Mouse (Mus musculus): Measurements from ENCODE around the gene Tmem184b.

Tmem184b gene

GRCm38 (mm10) chr15:79342641-79343337, 60.6 kb downstream of the Tmem184b start:
- DNase-seq (ENCODE audit: low read depth, low spot score) = no peak

GRCm38 (mm10) chr15:79338978-79339377, 64.4 kb downstream of the Tmem184b start:
- no peak for DNase-seq (ENCODE audit: low read depth, low spot score)

DNA sequence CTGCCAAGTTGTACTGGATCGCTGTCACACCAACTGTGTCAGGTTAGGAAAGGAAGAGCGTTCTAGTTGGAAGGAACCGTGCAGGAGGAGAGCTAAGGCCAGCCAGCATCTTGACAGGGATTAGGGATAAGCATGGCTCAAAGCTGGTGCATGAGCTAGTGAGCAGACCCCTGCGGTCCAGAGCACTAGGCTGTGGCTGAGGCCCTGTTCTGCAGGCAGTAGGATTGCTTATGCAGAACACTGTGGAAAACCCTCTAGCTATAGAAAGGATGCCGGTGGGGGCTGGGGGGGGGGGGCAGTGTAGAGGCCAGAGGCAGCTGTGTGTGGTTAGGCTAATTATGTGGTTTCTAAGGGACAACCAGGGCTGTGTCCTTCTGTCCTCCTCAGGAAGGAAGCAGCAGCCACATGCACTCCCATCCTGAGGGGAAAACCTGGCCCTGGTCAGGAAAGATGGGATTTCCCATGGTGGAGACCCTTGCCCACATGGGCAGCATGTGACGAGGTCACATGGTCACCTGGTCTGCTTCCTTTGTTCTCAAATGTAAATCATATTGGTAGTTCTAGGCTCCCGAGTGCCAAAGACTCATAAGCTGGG, 68.2 kb downstream of the Tmem184b start:
- no peak for DNase-seq (ENCODE audit: low read depth, low spot score)

- no peak for DNase-seq (ENCODE audit: low read depth, low spot score)
Observed at GRCm38 (mm10) chr15:79333409-79333808, 70.0 kb downstream of the Tmem184b start.

GRCm38 (mm10) chr15:79330521-79330920, 72.8 kb downstream of the Tmem184b start:
- no peak for DNase-seq (ENCODE audit: low read depth, low spot score)

DNA sequence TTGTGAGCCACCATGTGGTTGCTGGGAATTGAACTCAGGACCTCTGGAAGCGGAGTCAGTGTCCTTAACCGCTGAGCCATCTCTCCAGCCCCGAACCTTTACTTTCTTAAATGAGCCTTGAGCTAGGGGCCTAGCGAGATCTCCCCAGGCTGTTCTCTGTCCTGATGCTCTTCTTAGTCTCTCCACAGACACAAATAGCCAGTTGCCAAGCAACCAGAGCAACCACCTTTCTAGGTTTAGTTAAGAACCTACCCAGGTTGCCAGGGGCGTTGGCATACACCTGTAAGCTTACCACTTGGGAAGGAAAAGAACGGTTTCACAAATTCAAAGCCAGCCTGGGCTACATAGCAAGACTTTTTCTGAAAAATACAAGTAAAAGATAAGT, 73.4 kb downstream of the Tmem184b start:
- DNase-seq (ENCODE audit: low read depth, low spot score) = no peak

DNA sequence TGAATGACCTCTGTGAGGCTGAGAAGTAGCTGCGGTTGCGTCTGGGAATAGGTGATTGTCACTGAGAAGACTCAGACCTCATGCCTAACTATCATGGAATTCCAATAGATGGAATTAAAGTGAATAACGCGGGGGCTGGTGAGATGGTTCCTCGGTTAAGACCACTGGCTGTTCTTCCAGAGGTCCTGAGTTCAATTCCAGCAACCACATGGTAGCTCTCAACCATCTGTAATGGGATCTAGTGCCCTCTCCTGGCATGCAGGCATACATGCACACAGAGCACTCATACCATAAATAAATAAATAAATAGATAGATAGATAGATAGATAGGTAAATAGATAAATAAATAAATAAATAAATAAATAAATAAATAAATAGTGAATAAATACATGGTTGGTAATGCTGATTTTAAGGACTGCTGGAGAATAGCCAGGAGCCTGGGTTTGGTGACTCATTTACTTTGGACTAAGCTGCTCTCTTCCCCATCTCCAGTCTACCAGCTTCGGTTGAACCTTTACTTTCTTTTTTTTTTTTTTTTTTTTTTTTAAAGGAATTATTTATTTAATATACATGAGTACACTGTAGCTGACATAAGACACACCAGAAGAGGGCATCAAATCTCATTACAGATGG, 73.9 kb downstream of the Tmem184b start:
- no peak for DNase-seq (ENCODE audit: low read depth, low spot score)

DNA sequence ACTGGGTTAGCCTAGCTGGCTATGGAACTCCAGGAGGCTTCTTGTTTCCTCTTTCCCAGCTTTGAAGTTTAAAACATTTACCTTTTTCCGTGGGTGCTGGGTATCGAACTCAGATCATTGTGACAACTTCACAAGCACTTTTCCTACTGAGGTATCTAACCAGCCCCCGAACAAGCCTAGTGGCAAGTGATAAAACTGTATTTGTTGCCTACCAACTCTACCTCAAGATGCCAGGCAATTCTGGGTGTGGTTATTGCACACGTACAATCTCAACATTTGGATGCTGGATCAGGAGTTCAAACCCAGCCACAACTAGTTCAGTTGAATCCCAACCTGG, 74.5 kb downstream of the Tmem184b start:
- DNase-seq (ENCODE audit: low read depth, low spot score) = no peak

DNA sequence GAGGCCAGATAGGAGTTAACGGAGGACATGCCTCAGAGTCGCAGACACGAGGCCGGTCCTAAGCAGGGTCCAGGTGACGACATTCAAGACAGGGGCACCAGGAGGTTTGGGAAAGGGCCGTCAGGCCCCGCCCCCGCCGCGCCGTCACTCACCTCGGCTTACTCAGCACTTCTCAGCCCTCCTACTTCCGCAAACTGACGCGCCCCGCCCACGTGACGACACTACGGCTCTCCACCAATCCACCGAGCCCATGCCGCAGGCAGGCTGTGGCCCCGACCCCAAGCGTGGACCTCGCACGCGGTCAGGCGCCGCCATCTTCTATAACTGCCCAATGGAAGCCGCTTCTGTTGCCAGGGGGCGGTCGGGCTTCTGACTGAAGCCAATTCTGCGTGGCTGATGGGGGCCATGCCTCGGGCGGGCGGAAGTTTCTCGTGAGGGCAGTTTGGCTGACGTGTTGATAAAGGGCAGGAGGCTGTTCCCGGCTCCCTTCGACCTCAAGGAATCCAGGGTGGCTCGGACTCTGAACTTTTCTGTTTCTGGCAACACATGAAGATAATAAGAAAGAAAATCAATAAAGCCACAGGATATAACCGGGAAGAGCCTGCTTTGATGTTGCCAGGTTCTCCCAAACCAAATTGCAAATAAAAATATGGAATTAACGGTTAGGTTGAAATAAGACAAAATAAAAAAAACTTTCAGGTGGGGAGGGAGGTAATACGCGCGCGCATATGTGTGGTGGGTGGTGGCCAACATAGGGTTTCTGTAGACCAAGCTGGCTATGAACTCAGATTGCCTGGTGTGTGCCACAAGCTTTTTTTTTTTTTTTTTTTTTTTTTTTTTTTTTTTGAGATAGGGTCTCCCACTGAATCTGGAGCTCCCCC, 75.1 kb downstream of the Tmem184b start, which contains the start of gene Pla2g6:
Pla2g6 (minus strand) TSS at position 333 of the 881 bp plus-strand sequence.
- DNase-seq (ENCODE audit: low read depth, low spot score) = peak; percentile 99

DNA sequence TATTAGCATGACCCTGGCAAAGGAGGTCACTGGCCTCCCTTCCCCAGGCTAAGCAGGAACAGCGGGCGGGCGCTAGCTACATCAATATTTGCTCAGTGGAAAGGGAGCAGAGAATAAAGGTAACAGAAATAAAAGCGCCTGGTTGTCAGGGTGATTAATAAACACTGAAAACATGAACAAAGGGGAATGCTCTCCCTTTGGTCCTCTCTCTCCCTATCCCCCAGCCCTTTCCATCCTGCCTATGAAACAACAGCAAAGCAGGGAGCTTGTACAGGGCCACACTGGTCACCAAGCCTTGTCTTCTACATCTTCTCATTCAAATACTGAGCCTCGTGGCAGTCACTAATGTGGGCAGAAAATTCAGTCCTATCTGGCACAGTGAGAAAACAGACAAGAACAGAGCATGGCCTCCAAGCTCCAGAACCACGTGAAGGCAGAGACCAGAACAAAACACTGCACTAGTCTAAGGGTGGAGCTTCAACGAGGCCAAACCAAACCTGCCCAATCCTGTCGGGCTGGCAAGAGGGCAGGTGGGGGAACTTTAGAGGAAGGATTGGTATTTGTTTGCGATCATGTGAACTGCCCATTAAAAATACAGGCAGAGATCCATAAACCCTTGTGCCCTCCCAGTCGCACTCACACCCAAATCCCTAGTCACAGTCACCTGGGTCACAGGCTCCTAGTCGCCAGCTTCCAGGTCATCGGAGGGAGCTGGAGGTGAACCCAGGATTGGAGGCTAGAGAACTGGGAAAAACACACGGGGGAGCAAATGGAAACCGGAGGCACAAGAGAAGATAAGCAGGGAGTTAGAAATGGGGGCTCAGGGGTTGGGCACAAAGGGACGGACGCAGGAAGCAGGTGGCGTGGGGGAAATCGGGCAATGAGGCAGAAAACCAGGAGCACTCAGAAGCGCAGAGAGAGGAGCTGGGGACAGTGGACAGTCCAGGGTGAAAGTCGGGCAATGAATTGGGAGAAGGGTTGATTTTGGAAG, 76.1 kb downstream of the Tmem184b start:
- no peak for DNase-seq (ENCODE audit: low read depth, low spot score)

GRCm38 (mm10) chr15:79326264-79326663, 77.1 kb downstream of the Tmem184b start:
- DNase-seq (ENCODE audit: low read depth, low spot score) = no peak

- DNase-seq (ENCODE audit: low read depth, low spot score) = no peak
Observed at GRCm38 (mm10) chr15:79325742-79326141, 77.6 kb downstream of the Tmem184b start.

DNA sequence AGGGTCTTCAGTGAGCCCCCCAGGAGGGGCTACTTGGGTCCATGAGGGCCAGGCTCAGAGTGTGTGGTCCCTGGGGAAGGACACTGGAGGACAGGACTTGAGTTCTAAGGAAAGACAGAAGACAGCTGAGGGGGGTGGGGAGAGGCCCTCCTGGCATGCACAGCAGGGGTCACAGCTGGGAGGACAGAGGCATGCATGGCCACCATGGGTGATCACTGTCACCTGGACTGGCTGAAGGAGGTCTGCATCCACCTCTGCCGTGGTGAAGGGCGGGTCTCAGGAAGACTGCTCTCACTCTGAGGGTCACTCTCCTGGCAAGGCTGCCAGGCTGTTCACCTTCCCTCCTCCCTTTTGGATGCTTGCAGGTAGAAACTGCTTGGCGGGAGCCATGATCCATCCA, 79.0 kb downstream of the Tmem184b start:
- DNase-seq (ENCODE audit: low read depth, low spot score) = no peak

GRCm38 (mm10) chr15:79323791-79324155, 79.6 kb downstream of the Tmem184b start:
- DNase-seq (ENCODE audit: low read depth, low spot score) = no peak

GRCm38 (mm10) chr15:79322991-79323790, 80.2 kb downstream of the Tmem184b start:
- DNase-seq (ENCODE audit: low read depth, low spot score) = no peak

DNA sequence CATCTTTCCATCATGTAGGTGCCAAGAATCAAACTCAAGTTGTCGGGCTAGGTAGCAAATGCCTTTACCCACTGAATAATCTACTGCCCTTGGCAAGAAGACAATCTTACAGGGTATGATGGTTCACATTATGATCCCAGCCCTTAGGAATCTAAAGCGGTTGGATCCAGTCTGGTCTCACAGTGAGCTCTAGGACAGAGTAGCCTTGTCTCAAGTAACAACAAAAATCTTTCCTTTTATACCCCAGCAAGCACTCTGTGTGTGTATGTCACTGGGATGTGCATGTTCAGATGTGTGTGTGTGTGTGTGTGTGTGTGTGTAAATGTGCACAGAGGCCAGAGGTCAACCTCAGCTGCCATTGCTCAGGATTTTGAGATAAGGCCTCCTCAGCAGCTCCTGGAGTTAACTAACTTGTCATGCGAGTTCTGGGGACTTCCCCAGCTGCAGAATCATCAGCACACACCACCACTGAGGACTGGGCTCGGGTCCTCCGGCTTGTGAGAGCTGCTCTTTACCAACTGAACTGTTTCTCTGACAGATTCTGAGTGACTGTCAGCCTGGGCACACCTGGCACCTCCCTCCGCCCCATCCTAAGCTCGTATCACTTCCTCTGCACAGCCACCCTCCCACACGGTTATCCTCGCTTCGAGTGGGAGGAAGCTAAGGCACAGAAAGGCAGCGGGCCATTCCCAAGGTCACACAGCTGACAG, 80.9 kb downstream of the Tmem184b start:
- DNase-seq (ENCODE audit: low read depth, low spot score) = no peak

GRCm38 (mm10) chr15:79321733-79322190, 81.6 kb downstream of the Tmem184b start:
- no peak for DNase-seq (ENCODE audit: low read depth, low spot score)

GRCm38 (mm10) chr15:79313848-79314369, 89.5 kb downstream of the Tmem184b start:
- DNase-seq (ENCODE audit: low read depth, low spot score) = no peak
